Mouse (Mus musculus): ENCODE results near the gene Kif18b. TPM values are rescaled to one million over a fixed set of nuclear protein-coding genes. Genes with fewer than 3 reads are reported as not detected.

The Kif18b gene
- total and polyA plus RNA-seq, 2 experiments from 2014 or later = 0.46 to 6.3 TPM

- Histone ChIP-seq H3K4me1 (ENCODE audit: insufficient read depth, low read length) (peaks cover 9% of the 10 kb centered on the region), H3K4me2 (ENCODE audit: low read depth, low read length, poor library complexity, severe bottlenecking) (peak overlapping the region; percentile 59), H3K4me3 (ENCODE audit: low read depth, low read length) (peak overlapping the region; percentile 39), H3K27me3 (ENCODE audit: insufficient read depth, low read length) (peaks cover 49% of the 10 kb centered on the region), H3K27ac (ENCODE audit: low read depth, low read length) (no peak overlapping the region), H3K9me3 (ENCODE audit: low read length) (no peaks in the 10 kb centered on the region), H3K9ac (replicated peaks; ENCODE audit: low read length, poor library complexity, severe bottlenecking) (no peak overlapping the region), H3K36me3 (ENCODE audit: insufficient read depth, low read length) (no peaks in the 10 kb centered on the region)
- no peak for DNase-seq (ENCODE audit: low spot score)
- no peak for ATAC-seq (ENCODE audit: low FRiP score)
- 2% methylated on average over 54 of the region's 54 CpGs for WGBS
- no peak for TF ChIP-seq CTCF (IDR thresholded peaks at IDR 0.05)
These were observed 20.7 kb upstream of the Kif18b start for GRCm38 (mm10) chr11:102945306-102946264.

- no peak for TF ChIP-seq CTCF (IDR thresholded peaks at IDR 0.05)
- no peak for DNase-seq (ENCODE audit: low spot score)
- no peak overlapping the region for H3K9ac ChIP-seq (replicated peaks; ENCODE audit: low read length, poor library complexity, severe bottlenecking)
- H3K4me2 ChIP-seq (ENCODE audit: low read depth, low read length, poor library complexity, severe bottlenecking) = no peak overlapping the region
- H3K4me3 ChIP-seq (ENCODE audit: low read depth, low read length) = no peak overlapping the region
- H3K9me3 ChIP-seq (ENCODE audit: low read length) = no peaks in the 10 kb centered on the region
- no peaks in the 10 kb centered on the region for H3K36me3 ChIP-seq (ENCODE audit: insufficient read depth, low read length)
- 70% methylated on average over 6 of the region's 6 CpGs for WGBS
- 0 out of 2 replicates have a peak, but pooled peaks cover 4% of the 10 kb centered on the region for H3K4me1 ChIP-seq (ENCODE audit: insufficient read depth, low read length)
- H3K27ac ChIP-seq (ENCODE audit: low read depth, low read length) = no peak overlapping the region
- peaks cover 32% of the 10 kb centered on the region for H3K27me3 ChIP-seq (ENCODE audit: insufficient read depth, low read length)
- ATAC-seq (ENCODE audit: low FRiP score) = no peak
These were observed 16.3 kb upstream of the Kif18b start for GRCm38 (mm10) chr11:102941236-102941635.

GRCm38 (mm10) chr11:102939024-102939675 lies 14.2 kb upstream of the Kif18b start:
- no peak for ATAC-seq (ENCODE audit: low FRiP score)
- H3K27ac ChIP-seq (ENCODE audit: low read depth, low read length) = no peak overlapping the region
- H3K36me3 ChIP-seq (ENCODE audit: insufficient read depth, low read length) = no peaks in the 10 kb centered on the region
- no peak for DNase-seq (ENCODE audit: low spot score)
- no peaks in the 10 kb centered on the region for H3K9me3 ChIP-seq (ENCODE audit: low read length)
- no peak overlapping the region for H3K4me3 ChIP-seq (ENCODE audit: low read depth, low read length)
- no peak overlapping the region for H3K4me2 ChIP-seq (ENCODE audit: low read depth, low read length, poor library complexity, severe bottlenecking)
- H3K27me3 ChIP-seq (ENCODE audit: insufficient read depth, low read length) = peaks cover 11% of the 10 kb centered on the region
- TF ChIP-seq CTCF (IDR thresholded peaks at IDR 0.05) = peak; percentile 9; the same call in 1 of the 2 replicates
- H3K4me1 ChIP-seq (ENCODE audit: insufficient read depth, low read length) = no peaks in the 10 kb centered on the region
- H3K9ac ChIP-seq (replicated peaks; ENCODE audit: low read length, poor library complexity, severe bottlenecking) = no peak overlapping the region
- WGBS = 39% methylated on average over 13 of the region's 13 CpGs

- Histone ChIP-seq H3K27ac (ENCODE audit: low read depth, low read length) (no peak overlapping the region), H3K4me2 (ENCODE audit: low read depth, low read length, poor library complexity, severe bottlenecking) (no peak overlapping the region), H3K36me3 (ENCODE audit: insufficient read depth, low read length) (no peaks in the 10 kb centered on the region), H3K4me1 (ENCODE audit: insufficient read depth, low read length) (no peaks in the 10 kb centered on the region), H3K9me3 (ENCODE audit: low read length) (no peaks in the 10 kb centered on the region), H3K9ac (replicated peaks; ENCODE audit: low read length, poor library complexity, severe bottlenecking) (no peak overlapping the region), H3K4me3 (ENCODE audit: low read depth, low read length) (no peak overlapping the region), H3K27me3 (ENCODE audit: insufficient read depth, low read length) (0 out of 2 replicates have a peak, but pooled peaks cover 8% of the 10 kb centered on the region)
- no peak for ATAC-seq (ENCODE audit: low FRiP score)
- DNase-seq (ENCODE audit: low spot score) = peak; percentile 47
- TF ChIP-seq CTCF (IDR thresholded peaks at IDR 0.05) = no peak
- WGBS = 63% methylated on average over 3 of the region's 3 CpGs
These were observed 12.7 kb upstream of the Kif18b start for GRCm38 (mm10) chr11:102937529-102938182.

GRCm38 (mm10) chr11:102936272-102936671 lies 11.3 kb upstream of the Kif18b start:
- H3K9me3 ChIP-seq (ENCODE audit: low read length) = no peaks in the 10 kb centered on the region
- no peak overlapping the region for H3K9ac ChIP-seq (replicated peaks; ENCODE audit: low read length, poor library complexity, severe bottlenecking)
- no peaks in the 10 kb centered on the region for H3K36me3 ChIP-seq (ENCODE audit: insufficient read depth, low read length)
- no peak for TF ChIP-seq CTCF (IDR thresholded peaks at IDR 0.05)
- ATAC-seq (ENCODE audit: low FRiP score) = no peak
- H3K27me3 ChIP-seq (ENCODE audit: insufficient read depth, low read length) = 0 out of 2 replicates have a peak, but pooled peaks cover 5% of the 10 kb centered on the region
- H3K4me1 ChIP-seq (ENCODE audit: insufficient read depth, low read length) = no peaks in the 10 kb centered on the region
- no peak for DNase-seq (ENCODE audit: low spot score)
- 59% methylated on average over 4 of the region's 4 CpGs for WGBS
- H3K4me2 ChIP-seq (ENCODE audit: low read depth, low read length, poor library complexity, severe bottlenecking) = no peak overlapping the region
- no peak overlapping the region for H3K4me3 ChIP-seq (ENCODE audit: low read depth, low read length)
- no peak overlapping the region for H3K27ac ChIP-seq (ENCODE audit: low read depth, low read length)

Measured in midbrain, postnatal 0 days (tissue).